Mouse (Mus musculus) intestine, embryonic 15.5 days (tissue): ENCODE data around the gene Poc1b. TPM values are rescaled to one million over a fixed set of nuclear protein-coding genes. Genes with fewer than 3 reads are reported as not detected.

Source experiments
- ATAC-seq: fragments of 200-750 bp; cut with Nextera tagmentation; 2 replicates; pipeline ENCODE4 v1.8.0; 2017; ENCODE audit warnings: moderate TSS enrichment, moderate library complexity
- H3K27ac ChIP-seq: fragments of 300-500 bp; sonication (generic); 2 replicates; pipeline ENCODE4 v1.5.1; 2015; ENCODE audit warnings: mild to moderate bottlenecking, inconsistent platforms
- H3K27me3 ChIP-seq: fragments of 300-500 bp; sonication (generic); replicated peaks from 2 replicates; pipeline ENCODE4 v1.6.1; 2015; ENCODE audit warnings: inconsistent platforms
- H3K36me3 ChIP-seq: fragments of 300-500 bp; sonication (generic); 2 replicates; pipeline ENCODE4 v1.6.1; 2015; ENCODE audit warnings: inconsistent platforms
- H3K4me1 ChIP-seq: fragments of 300-500 bp; sonication (generic); replicated peaks from 2 replicates; pipeline ENCODE4 v1.6.1; 2015; ENCODE audit warnings: inconsistent platforms
- H3K4me2 ChIP-seq: fragments of 300-500 bp; sonication (generic); replicated peaks from 2 replicates; pipeline ENCODE4 v1.6.1; 2015; ENCODE audit warnings: mild to moderate bottlenecking, inconsistent platforms
- H3K4me3 ChIP-seq: fragments of 300-500 bp; sonication (generic); replicated peaks from 2 replicates; pipeline ENCODE4 v1.5.1; 2015; ENCODE audit warnings: inconsistent platforms
- H3K9ac ChIP-seq: fragments of 300-500 bp; sonication (generic); 2 replicates; pipeline ENCODE4 v1.6.1; 2015; ENCODE audit warnings: inconsistent platforms
- H3K9me3 ChIP-seq: fragments of 300-500 bp; sonication (generic); 2 replicates; pipeline ENCODE4 v1.6.1; 2016; ENCODE audit warnings: inconsistent platforms
- WGBS: fragments of 180-500 bp; shearing (Covaris S2); methylation state at CpG from one replicate; pipeline ENCODE4 v1.1.7; 2015; 5-methylcytosine and 5-hydroxymethylcytosine counted together
- polyA plus RNA-seq: library from polyadenylated mRNA; unstranded; fragments of >200 nt; fragmentation: Nextera tagmentation; extraction: Ambion mirVana; gene quantifications from 2 replicates; pipeline ENCODE4 v1.2.1, GENCODE M21; 2015

Gene Poc1b
- polyA plus RNA-seq, 1 experiment from 2014 or later, result 23.3 TPM

GRCm38 (mm10) chr10:99224218-99224617, 117.4 kb downstream of the Poc1b start:
- 41% methylated on average over 3 of the region's 3 CpGs for WGBS
- Histone ChIP-seq H3K9me3 (no peaks in the 10 kb centered on the region), H3K4me1 (peaks cover 5% of the 10 kb centered on the region; the same call in 1 of the 2 replicates), H3K9ac (no peak overlapping the region), H3K4me2 (no peak overlapping the region), H3K4me3 (no peak overlapping the region), H3K27ac (no peak overlapping the region), H3K27me3 (no peaks in the 10 kb centered on the region), H3K36me3 (no peaks in the 10 kb centered on the region)
- no peak for ATAC-seq

DNA sequence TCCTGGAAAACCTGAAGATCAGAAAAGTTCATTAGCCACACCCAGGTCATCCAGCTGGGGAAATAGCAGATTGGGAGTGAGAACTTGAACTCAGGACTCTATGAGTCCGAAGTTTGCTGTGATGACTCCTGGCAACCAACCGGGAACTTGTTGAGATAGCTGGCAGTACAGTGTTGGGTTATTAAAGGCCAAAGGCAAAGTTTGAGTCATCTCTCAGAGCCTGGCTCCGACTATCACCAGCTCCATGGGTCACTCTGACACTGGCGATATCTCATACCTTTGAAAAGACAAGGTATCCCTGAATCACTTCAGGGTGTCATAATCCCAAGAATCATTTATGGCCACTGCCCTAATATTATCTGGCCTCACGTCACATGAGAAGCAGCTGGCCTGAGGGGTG, 119.9 kb downstream of the Poc1b start:
- whole genome bisulfite sequencing, result 81% methylated on average over 5 of the region's 5 CpGs
- no peaks in the 10 kb centered on the region for H3K36me3 ChIP-seq
- peak; percentile 58 for ATAC-seq

DNA sequence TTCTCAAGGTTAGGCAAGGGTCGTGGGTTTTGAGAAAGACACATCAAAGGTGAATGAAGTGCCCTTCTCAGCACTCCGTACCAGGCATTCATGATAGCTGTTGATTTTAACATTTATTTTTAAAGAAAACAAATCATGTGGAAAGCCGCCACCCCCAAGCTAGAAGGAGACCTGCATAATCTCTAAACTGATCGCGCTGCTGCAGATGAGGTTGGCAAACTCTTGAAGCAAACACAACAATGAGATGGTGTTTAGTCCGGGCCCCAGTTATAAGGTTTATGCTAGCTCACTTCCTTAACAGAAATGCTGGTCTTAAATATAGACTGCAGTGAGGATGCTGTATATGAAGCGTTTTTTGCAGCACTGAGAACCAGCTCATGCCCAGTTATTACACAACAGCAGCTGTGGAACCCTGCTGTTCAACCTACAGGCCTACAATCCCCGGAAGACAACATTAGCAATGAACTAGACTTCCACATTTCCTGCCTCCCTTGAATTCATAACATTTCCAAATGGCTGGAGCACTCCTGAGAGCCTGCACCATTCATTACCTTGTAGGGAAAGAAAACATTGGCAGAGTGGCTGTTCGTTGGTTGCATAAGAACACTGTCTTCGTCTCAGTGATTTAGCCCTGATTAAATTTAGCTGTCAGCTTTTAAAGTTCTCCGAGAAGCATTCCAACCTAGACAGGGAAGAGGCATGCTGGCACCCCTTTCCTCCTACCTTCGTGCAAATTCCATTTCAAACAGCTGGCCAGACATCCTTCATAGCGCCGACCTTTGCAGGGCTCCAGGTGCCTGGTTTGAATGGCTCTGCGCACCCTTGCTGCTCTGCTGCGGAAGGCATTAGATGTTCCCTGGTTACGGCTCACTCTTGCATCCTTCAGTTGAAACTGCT, 121.4 kb downstream of the Poc1b start:
- WGBS, result 45% methylated on average over 17 of the region's 17 CpGs
- Histone ChIP-seq H3K27me3 (no peaks in the 10 kb centered on the region), H3K27ac (peak overlapping the region; percentile 34; the same call in 1 of the 2 replicates), H3K9ac (no peak overlapping the region), H3K36me3 (no peaks in the 10 kb centered on the region), H3K4me3 (no peak overlapping the region), H3K9me3 (no peaks in the 10 kb centered on the region), H3K4me2 (peak overlapping the region; percentile 31; the same call in 1 of the 2 replicates), H3K4me1 (peaks cover 5% of the 10 kb centered on the region; the same call in 1 of the 2 replicates)
- ATAC-seq, result 0 out of 2 replicates have a peak, but pooled peaks have one; percentile 42

More for the DNA sequence above, 119.9 kb downstream of the Poc1b start:
- H3K27me3 ChIP-seq, result no peaks in the 10 kb centered on the region
- H3K27ac ChIP-seq, result no peak overlapping the region
- H3K4me2 ChIP-seq, result no peak overlapping the region
- H3K9me3 ChIP-seq, result no peaks in the 10 kb centered on the region
- H3K4me1 ChIP-seq, result peaks cover 5% of the 10 kb centered on the region; the same call in 1 of the 2 replicates
- H3K9ac ChIP-seq, result no peak overlapping the region
- H3K4me3 ChIP-seq, result no peak overlapping the region

DNA sequence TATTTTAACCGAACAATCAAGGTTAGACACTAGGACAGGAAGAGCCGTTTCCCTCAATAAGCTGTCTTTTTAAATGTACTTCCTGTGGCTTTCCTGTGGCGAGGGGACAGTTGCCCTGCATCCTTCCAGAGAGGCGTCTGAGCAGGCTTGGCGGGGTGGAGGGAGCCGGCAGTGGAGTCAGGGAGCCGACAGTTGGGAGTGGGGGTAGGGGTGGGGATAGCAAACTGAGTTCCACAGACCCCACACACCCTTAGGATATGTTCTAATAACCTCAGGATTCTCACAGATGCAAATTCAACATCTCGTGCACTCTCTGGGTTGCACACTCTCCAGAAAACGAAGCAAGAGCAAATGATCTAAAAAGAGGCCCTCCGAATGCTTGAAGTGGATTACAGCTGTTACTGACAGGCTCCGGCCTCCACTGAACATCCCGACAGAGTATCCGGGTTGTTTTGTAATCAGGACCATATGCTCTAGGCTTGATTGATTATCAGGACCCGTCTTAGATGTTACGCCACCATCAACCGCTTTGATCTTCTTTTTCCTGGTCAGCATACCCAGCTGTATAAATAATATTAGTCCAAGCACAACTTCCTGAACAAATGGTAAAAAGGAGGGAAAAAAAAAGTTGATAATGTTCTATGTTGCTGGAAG, 122.3 kb downstream of the Poc1b start:
- WGBS, result 22% methylated on average over 16 of the region's 16 CpGs
- H3K4me3 ChIP-seq, result no peak overlapping the region
- peaks cover 5% of the 10 kb centered on the region; the same call in 1 of the 2 replicates for H3K4me1 ChIP-seq
- H3K4me2 ChIP-seq, result peak overlapping the region; percentile 31; the same call in 1 of the 2 replicates
- no peak overlapping the region for H3K9ac ChIP-seq
- no peak for ATAC-seq
- H3K27ac ChIP-seq, result peak overlapping the region; percentile 67
- no peaks in the 10 kb centered on the region for H3K9me3 ChIP-seq
- no peaks in the 10 kb centered on the region for H3K36me3 ChIP-seq
- H3K27me3 ChIP-seq, result no peaks in the 10 kb centered on the region

DNA sequence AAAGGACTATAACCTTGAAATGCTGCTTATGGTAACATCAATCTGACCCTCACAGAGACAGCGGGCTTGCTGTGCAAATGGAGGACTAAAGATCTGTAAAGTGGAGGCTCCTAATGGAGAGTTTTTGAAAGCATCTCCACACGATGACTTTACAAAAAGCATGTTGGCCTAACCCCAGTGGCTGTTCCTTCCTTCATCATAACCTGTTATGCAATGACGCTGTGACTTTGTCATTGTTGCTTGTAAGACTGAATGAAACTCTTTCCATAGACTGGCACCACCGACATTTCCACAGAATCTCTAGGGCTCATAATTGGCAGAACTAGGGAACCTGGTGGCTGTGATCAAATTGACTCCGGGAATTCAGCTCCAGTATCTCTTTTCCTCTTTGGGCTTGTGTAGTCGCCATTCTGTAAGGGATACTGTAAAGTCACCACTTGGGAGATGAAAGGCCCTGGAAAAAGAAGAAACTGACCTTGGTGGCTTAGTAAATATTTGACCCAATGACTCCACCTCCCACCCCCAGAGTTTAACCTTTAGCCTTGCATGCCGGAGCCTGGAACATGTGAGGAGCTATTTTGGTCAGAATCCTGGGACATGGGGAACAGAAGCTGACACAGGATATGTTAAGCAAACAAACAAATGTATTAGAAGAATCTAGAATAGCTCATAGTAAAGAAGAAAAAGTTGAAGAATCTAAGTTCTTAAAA, 125.8 kb downstream of the Poc1b start:
- no peaks in the 10 kb centered on the region for H3K27me3 ChIP-seq
- ATAC-seq, result peak; percentile 52; the same call in 1 of the 2 replicates
- WGBS, result 64% methylated on average over 7 of the region's 7 CpGs
- H3K9ac ChIP-seq, result no peak overlapping the region
- no peaks in the 10 kb centered on the region for H3K9me3 ChIP-seq
- no peak overlapping the region for H3K4me3 ChIP-seq
- no peaks in the 10 kb centered on the region for H3K36me3 ChIP-seq
- H3K4me1 ChIP-seq, result peaks cover 9% of the 10 kb centered on the region; the same call in 1 of the 2 replicates
- H3K4me2 ChIP-seq, result no peak overlapping the region
- H3K27ac ChIP-seq, result no peak overlapping the region

DNA sequence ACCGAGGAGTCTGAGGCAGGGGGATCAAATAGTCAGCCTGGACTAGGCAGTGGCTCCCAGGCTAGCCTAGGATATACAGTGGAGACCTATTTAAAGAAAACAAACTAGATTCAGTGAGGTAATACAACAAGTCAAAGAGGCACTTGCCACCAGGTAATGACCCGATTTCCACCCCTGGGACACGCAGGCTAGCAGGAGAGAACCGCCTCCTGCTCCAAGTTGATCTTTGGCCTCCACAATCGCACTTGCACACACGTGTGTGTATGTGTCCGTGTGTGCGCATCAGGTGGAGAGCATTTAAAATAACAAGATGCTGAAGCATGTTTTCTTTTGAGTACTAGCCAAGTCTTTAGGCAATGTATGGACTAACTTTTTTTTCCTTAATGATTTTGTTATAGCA, 127.5 kb downstream of the Poc1b start:
- H3K27me3 ChIP-seq, result no peaks in the 10 kb centered on the region
- no peak overlapping the region for H3K9ac ChIP-seq
- no peak overlapping the region for H3K4me2 ChIP-seq
- no peaks in the 10 kb centered on the region for H3K9me3 ChIP-seq
- 90% methylated on average over 8 of the region's 8 CpGs for WGBS
- H3K27ac ChIP-seq, result no peak overlapping the region
- H3K36me3 ChIP-seq, result no peaks in the 10 kb centered on the region
- H3K4me3 ChIP-seq, result no peak overlapping the region
- ATAC-seq, result no peak
- H3K4me1 ChIP-seq, result 0 out of 2 replicates have a peak, but pooled peaks cover 3% of the 10 kb centered on the region

DNA sequence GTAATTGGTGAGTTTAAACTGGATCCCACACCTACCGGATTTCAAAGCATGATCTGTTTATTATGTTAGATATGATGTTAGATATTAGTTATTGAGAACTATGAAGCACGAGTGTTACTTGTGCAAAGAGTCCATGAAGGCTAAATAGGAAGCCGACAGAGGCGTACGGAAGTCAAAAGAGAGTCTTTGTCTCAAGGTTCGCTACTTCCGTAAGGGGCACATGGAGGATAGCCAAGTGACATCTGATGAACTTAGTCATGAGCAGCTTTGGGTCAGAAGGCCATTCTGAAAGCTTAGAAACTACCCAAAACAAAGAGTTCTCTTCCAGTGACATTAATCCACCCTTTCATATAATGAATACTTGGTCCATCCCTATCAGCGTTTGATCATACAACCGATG, 128.2 kb downstream of the Poc1b start:
- Histone ChIP-seq H3K9ac (no peak overlapping the region), H3K4me2 (no peak overlapping the region), H3K27me3 (no peaks in the 10 kb centered on the region), H3K36me3 (no peaks in the 10 kb centered on the region), H3K9me3 (no peaks in the 10 kb centered on the region), H3K4me1 (0 out of 2 replicates have a peak, but pooled peaks cover 3% of the 10 kb centered on the region), H3K4me3 (no peak overlapping the region), H3K27ac (no peak overlapping the region)
- 89% methylated on average over 9 of the region's 9 CpGs for WGBS
- ATAC-seq, result no peak

GRCm38 (mm10) chr10:99237205-99237832, 130.5 kb downstream of the Poc1b start:
- 0 out of 2 replicates have a peak overlapping the region, but pooled peaks have one; percentile 17 for H3K4me2 ChIP-seq
- no peaks in the 10 kb centered on the region for H3K36me3 ChIP-seq
- no peak overlapping the region for H3K4me3 ChIP-seq
- peaks cover 3% of the 10 kb centered on the region; the same call in 1 of the 2 replicates for H3K4me1 ChIP-seq
- peak; percentile 62 for ATAC-seq
- no peak overlapping the region for H3K9ac ChIP-seq
- no peak overlapping the region for H3K27ac ChIP-seq
- no peaks in the 10 kb centered on the region for H3K27me3 ChIP-seq
- H3K9me3 ChIP-seq, result no peaks in the 10 kb centered on the region
- WGBS, result 55% methylated on average over 11 of the region's 11 CpGs

- Histone ChIP-seq H3K27me3 (no peaks in the 10 kb centered on the region), H3K4me1 (peaks cover 3% of the 10 kb centered on the region; the same call in 1 of the 2 replicates), H3K4me2 (no peak overlapping the region), H3K9me3 (no peaks in the 10 kb centered on the region), H3K27ac (no peak overlapping the region), H3K4me3 (no peak overlapping the region), H3K9ac (no peak overlapping the region), H3K36me3 (no peaks in the 10 kb centered on the region)
- 86% methylated on average over 11 of the region's 11 CpGs for WGBS
- ATAC-seq, result no peak
These were observed 131.7 kb downstream of the Poc1b start for GRCm38 (mm10) chr10:99238537-99238936.

GRCm38 (mm10) chr10:99241284-99241828, 134.5 kb downstream of the Poc1b start:
- no peak for ATAC-seq
- no peaks in the 10 kb centered on the region for H3K9me3 ChIP-seq
- no peaks in the 10 kb centered on the region for H3K27me3 ChIP-seq
- no peak overlapping the region for H3K27ac ChIP-seq
- H3K9ac ChIP-seq, result no peak overlapping the region
- 74% methylated on average over 7 of the region's 7 CpGs for WGBS
- H3K4me2 ChIP-seq, result 0 out of 2 replicates have a peak overlapping the region, but pooled peaks have one; percentile 26
- no peaks in the 10 kb centered on the region for H3K36me3 ChIP-seq
- H3K4me1 ChIP-seq, result peaks cover 6% of the 10 kb centered on the region
- H3K4me3 ChIP-seq, result no peak overlapping the region
